Mouse (Mus musculus) gastrocnemius, postnatal 4 days (tissue): ENCODE results near the gene Atp2a1. TPM values are rescaled to one million over a fixed set of nuclear protein-coding genes. Genes with fewer than 3 reads are reported as not detected.
"Not testable (repeated sequence)": the region's sequence is repeated elsewhere in the genome, so short reads cannot be mapped to it uniquely, and the experiment has no call there.

Experiments
- DNase-seq, 2 experiments: peaks; one replicate each; pipeline ENCODE4 v3.0.0; 2021 to 2022; ENCODE audit warnings: low spot score in 2 of 2, mixed read lengths in 2 of 2
- long read RNA-seq, 2 experiments: library from polyadenylated mRNA; stranded (forward); transcript quantifications; one replicate each; pipeline ENCODE4 v2.0.0; 2021
- total RNA-seq, 2 experiments: library from RNA; stranded (reverse); gene quantifications; 2 replicates each; pipeline ENCODE4 v1.2.3; 2021

Atp2a1 gene
- total RNA-seq, result 1,000 to 10,000 TPM; 6,232 to 6,720 TPM
- long read RNA-seq, experiment 1, transcript Atp2a1-202 (5 exons, 681 nt), result major isoform, 11 of 26,573 reads
- long read RNA-seq, experiment 1, partial matches to known transcripts, result 2,054 of 26,573 reads
- long read RNA-seq, experiment 1, other reads (novel, unspliced or antisense), result 24,508 of 26,573 reads
- long read RNA-seq, experiment 2, transcript Atp2a1-202 (5 exons, 681 nt), result major isoform, 19 of 39,602 reads
- long read RNA-seq, experiment 2, partial matches to known transcripts, result 1,396 of 39,602 reads
- long read RNA-seq, experiment 2, other reads (novel, unspliced or antisense), result 38,187 of 39,602 reads

- peak in 1 of 2 experiments; percentile 22 for DNase-seq
Measured at GRCm38 (mm10) chr7:126463004-126463403, at the start of gene Atp2a1. Gene Atp2a1 (minus strand): TSS chr7:126463108.

DNA sequence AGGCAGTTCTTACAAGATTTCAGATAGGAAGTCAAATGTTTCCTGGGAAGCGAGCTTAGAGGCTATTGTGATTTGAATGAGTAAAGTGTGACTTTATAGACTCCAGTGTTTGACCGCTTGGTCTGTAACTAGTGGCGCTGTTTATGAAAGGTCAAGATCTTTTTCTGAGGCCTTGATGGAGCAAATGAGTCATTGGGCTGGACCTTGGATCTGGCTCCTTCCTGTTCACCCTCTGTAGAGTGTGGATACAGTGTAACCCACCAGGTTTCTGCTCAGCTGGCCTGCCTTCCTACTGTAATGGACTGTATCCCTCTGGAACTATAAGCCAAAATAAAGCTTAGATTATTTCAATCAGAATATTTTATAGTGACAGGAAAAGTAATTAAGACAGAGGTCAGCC lies 48.4 kb upstream of the Atp2a1 start:
- DNase-seq, result no peak

- DNase-seq, result no peak
Measured at GRCm38 (mm10) chr7:126507126-126507778, 44.3 kb upstream of the Atp2a1 start.

GRCm38 (mm10) chr7:126504913-126505312 lies 42.0 kb upstream of the Atp2a1 start:
- DNase-seq, result no peak

DNA sequence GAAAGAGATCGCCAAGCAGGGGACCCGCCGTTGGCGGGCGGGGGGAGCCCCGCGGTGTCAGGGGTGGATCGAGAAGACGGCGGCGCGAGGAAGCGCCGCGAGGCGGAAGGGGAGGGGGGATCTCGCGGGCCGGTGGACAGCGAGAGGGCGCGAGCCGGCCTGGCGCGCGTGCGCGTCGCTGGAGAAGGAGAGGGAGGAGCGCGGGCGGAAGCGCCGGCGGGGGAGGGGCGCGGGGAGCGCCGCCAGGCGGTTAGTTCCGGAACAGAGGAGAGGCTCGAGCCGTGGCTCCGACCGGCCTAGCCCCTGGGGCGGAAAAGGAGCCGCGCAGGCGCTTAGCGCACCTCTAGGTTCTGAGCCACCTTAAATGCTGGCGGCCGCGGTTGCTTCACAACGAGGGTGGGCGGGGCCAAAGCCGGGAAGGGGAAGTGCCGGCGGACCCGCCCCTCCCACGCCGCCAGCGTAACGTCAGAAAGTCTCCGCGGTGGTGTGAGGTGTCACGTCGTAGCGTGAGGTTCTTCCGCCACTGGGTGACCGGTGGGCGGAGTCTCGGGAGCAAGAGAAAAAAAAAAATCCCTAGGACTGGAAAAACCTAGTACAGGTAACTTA lies 40.5 kb upstream of the Atp2a1 start, which contains the start of gene Atxn2l:
Gene Atxn2l (minus strand): TSS at position 165 of the 606 bp plus-strand sequence.
- DNase-seq, result peak; percentile 97 to 99

DNA sequence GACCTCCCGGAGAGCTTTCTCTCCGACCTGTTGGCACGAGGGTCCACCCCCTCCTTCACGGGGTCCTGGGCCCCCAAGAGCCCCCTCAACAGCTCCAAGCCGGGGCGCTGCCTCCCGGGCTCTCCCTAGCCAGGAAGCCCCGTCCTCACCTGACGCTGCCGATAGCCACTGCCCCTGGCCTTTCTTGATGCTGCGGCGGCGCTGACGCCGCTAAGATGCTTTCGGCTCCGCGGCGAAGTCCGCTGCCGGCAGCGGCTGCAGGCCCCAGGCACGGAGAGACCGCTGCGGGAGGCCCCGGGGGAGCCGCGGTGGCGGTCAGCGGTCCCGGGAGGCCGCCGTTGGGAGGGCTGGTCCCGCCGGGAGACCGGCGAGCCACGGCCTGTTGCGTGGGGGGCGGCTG lies 39.8 kb upstream of the Atp2a1 start:
- DNase-seq, result no peak

DNA sequence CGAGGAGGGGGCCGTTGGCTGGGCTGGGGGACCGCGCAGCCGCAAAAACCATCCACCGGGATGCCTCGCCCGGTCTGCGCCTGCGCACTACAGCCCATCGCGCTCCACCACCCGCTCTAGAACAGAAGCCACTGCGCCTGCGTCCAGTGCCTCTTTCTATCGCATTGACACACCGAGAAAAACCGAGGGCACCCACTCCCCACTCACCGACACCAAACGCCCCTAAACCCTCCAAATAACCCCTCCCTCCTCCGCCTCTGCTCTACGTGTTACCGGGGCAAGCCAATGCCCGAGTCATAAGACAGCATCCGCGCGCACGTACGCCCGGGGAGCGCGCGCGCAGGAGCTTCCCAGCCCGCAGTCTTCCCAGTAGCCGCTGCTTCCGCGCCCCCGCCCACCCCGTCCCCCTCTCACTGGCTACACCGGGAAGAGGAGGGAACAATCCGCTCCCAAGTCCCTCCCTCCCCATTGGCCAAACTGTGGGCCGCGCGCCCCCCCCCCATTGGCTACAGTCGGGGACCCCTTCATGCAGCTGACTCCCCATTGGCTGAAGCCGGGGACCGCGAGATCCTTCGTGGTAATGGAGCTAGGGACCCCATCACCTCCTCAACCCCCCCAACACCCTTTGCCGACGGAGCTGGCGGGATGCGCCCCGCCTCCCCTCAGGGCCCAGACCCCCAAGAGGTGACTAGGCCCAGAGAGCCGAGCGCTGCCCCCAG lies 39.3 kb upstream of the Atp2a1 start:
- DNase-seq, result peak; percentile 87 to 92

- DNase-seq, result no peak
Measured at GRCm38 (mm10) chr7:126501684-126502022, 38.7 kb upstream of the Atp2a1 start.

GRCm38 (mm10) chr7:126499416-126499815 lies 36.5 kb upstream of the Atp2a1 start:
- DNase-seq, result no peak

DNA sequence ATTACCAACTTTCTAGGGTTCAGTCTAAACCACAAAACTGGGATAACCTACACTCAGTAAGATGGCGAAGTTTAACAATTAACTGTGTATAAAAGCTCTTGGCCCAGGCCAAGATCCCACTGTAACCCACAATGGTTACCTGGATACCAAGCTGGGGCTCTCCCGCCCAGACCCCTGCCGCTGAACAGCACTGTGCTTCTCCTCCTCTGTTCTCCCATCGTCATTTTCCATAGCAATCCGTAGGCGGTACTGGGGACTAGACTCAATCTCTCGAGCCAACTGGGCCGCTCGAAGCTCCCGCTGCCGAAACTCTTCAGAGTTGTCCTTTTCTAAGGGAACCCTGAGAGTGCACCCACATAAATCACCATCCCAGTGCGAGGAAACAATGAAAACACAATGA lies 35.1 kb upstream of the Atp2a1 start:
- DNase-seq, result no peak

GRCm38 (mm10) chr7:126496475-126496874 lies 33.6 kb upstream of the Atp2a1 start:
- DNase-seq, result no peak

- no peak for DNase-seq
Measured at GRCm38 (mm10) chr7:126494120-126494519, 31.2 kb upstream of the Atp2a1 start.

DNA sequence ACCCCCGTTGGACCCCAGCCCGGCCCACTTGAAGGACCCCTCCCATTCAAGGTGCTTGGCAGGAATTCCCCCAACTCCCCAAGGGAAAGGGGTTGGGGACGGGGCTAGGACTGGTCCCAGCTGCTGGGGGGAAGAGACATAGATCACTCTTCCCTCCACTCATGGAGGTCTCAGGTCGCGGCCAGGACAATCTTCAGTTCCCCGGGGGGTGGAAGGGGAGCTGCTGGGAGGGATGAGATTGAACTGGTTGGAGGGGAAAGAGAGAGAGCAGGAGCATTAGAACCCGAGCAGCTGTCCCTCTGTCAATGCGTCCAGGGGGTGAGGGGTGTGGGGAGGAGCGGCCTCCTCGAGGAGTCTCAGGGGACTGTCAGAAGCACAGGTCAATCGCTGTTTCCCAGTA lies 29.1 kb upstream of the Atp2a1 start:
- DNase-seq, result no peak

DNA sequence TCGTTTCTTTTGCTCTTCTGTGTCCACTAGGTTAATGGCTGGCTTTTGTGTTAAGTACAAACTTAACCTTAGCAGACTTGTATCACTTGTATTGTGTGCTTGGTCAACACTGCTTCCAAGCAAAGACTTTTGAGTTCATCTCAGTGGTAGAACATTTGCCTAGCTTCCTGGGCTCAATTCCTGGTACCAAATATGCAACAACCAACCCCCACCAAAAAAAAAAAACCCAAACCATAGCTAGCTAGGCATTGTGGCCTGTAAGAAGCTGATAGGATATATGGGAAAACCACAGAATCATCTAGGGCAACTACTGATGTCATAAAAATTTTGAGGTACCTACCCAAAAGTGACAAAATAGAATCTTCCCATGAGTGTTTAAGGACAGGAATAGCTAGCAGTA lies 28.1 kb upstream of the Atp2a1 start:
- no peak for DNase-seq

- not testable (repeated sequence) for DNase-seq
Measured at GRCm38 (mm10) chr7:126487617-126488385, 24.9 kb upstream of the Atp2a1 start.

DNA sequence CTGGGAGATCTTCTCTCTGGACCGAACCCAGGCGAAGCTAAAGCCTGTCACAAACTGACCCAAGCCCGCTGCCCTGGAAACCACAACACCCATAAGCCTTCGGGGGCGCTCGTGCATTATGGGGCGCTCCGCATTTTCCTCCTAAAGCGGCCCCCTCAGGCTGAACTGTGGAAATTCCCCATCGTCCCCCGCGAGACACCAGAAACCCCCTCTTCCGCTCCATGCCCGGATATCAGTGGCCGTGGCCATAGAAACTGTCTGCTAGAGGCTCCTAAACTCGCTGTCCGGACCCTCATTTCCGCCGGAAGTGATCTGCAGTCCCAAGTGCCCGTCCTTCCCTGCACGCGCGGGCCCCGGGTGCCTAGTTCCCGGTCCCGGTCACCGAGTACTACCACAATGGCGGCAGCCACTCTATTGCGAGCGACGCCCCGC lies 24.2 kb upstream of the Atp2a1 start, which contains the start of gene Tufm:
Gene Tufm (plus strand): TSS at position 310 of the 432 bp plus-strand sequence.
- DNase-seq, result peak; percentile 86 to 94

DNA sequence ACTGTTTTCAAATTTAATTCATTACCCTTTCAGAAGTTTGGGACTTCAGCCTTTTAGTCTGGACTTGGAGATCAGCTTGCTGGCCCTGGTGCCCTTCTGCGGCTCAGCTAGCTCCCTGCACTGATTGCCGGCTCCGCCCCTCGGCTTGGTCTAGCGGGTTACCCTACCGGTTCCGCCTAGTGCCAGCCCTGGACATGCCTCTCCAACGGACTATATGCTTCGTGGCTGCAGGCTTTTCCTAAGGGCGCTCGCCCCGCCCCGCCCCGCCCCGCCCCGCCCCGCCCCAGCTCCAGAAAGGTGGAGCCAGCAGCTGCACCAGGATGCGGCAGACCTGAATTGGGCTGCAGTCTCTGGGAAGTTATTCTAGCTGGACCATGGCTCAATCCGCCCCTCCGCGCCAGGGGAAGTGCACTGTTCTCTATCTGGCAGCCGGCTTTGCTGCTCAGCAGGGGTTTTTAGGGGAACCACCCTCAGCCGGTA lies 19.5 kb upstream of the Atp2a1 start:
- peak in 1 of 2 experiments; percentile 78 for DNase-seq

GRCm38 (mm10) chr7:126481699-126482098 lies 18.8 kb upstream of the Atp2a1 start:
- no peak for DNase-seq

GRCm38 (mm10) chr7:126474993-126475581 lies 12.2 kb upstream of the Atp2a1 start, which contains the start of gene Sh2b1:
Gene Sh2b1 (minus strand): TSS chr7:126475424.
- peak; percentile 80 to 88 for DNase-seq

- peak in 1 of 2 experiments; percentile 21 for DNase-seq
Measured at GRCm38 (mm10) chr7:126474486-126474955, 11.6 kb upstream of the Atp2a1 start.
